Mouse (Mus musculus) limb, embryonic 10.5 days (tissue): ENCODE measurements around the gene Lrriq1. TPM values are rescaled to one million over a fixed set of nuclear protein-coding genes. Genes with fewer than 3 reads are reported as not detected.

Source experiments
- DNase-seq: peaks from one replicate; pipeline ENCODE4 v3.0.0-alpha.2; 2017; ENCODE audit warnings: low spot score
- H3K27ac ChIP-seq: fragments of 300-500 bp; sonication (generic); 2 replicates; pipeline ENCODE4 v1.5.1; 2016; ENCODE audit warnings: mild to moderate bottlenecking
- H3K27me3 ChIP-seq: fragments of 300-500 bp; sonication (generic); 2 replicates; pipeline ENCODE4 v1.6.1; 2016; ENCODE audit warnings: low read depth, mild to moderate bottlenecking; ENCODE audit not compliant: poor library complexity, severe bottlenecking
- H3K36me3 ChIP-seq: fragments of 300-500 bp; sonication (generic); 2 replicates; pipeline ENCODE4 v1.6.1; 2016; ENCODE audit warnings: mild to moderate bottlenecking, moderate library complexity
- H3K4me1 ChIP-seq: fragments of 300-500 bp; sonication (generic); 2 replicates; pipeline ENCODE4 v1.6.1; 2016
- H3K4me3 ChIP-seq: fragments of 300-500 bp; sonication (generic); 2 replicates; pipeline ENCODE4 v1.5.1; 2016; ENCODE audit warnings: mild to moderate bottlenecking, moderate library complexity
- H3K9me3 ChIP-seq: fragments of 300-500 bp; sonication (generic); replicated peaks from 2 replicates; pipeline ENCODE4 v1.6.1; 2016; ENCODE audit warnings: mild to moderate bottlenecking
- WGBS: fragments of 180-500 bp; shearing (Covaris S2); methylation state at CpG from one replicate; pipeline ENCODE4 v1.1.7; 2016; 5-methylcytosine and 5-hydroxymethylcytosine counted together
- polyA plus RNA-seq: library from polyadenylated mRNA; unstranded; fragments of >200 nt; fragmentation: Nextera tagmentation; extraction: Ambion mirVana; gene quantifications from 2 replicates; pipeline ENCODE4 v1.2.1, GENCODE M21; 2016

Lrriq1 gene
- polyA plus RNA-seq, 1 experiment from 2014 or later = 0.49 TPM

DNA sequence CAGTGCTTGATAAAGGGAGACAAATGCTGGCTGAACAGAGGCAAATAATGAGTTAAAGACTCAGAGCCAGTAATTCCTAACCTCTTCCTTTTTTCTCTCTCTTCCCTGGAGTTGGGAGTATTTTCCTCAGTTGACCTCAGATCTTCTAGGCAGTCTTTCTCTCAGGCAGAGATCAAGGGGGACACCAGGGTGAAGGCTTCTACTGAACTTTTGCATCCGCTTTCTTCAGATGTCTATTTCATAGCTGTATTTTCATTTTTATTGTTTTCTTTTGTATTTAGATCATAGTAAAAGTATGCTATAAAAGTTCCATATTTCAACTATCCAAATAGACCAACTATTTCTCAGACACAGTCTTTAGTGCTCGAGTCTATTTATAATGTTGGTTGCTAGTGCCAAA lies 233.6 kb downstream of the Lrriq1 start:
- Histone ChIP-seq H3K4me3 (no peak overlapping the region), H3K4me1 (peaks cover 13% of the 10 kb centered on the region), H3K9me3 (no peaks in the 10 kb centered on the region), H3K36me3 (no peaks in the 10 kb centered on the region), H3K27ac (no peak overlapping the region), H3K27me3 (no peaks in the 10 kb centered on the region)
- WGBS = 75% methylated on average over 2 of the region's 2 CpGs
- DNase-seq = no peak

GRCm38 (mm10) chr10:103000902-103001301 lies 235.2 kb downstream of the Lrriq1 start:
- H3K9me3 ChIP-seq = no peaks in the 10 kb centered on the region
- H3K36me3 ChIP-seq = no peaks in the 10 kb centered on the region
- peaks cover 13% of the 10 kb centered on the region for H3K4me1 ChIP-seq
- H3K27me3 ChIP-seq = no peaks in the 10 kb centered on the region
- no peak for DNase-seq
- peak overlapping the region; percentile 14 for H3K4me3 ChIP-seq
- H3K27ac ChIP-seq = no peak overlapping the region
- 8% methylated on average over 8 of the region's 8 CpGs for WGBS

DNA sequence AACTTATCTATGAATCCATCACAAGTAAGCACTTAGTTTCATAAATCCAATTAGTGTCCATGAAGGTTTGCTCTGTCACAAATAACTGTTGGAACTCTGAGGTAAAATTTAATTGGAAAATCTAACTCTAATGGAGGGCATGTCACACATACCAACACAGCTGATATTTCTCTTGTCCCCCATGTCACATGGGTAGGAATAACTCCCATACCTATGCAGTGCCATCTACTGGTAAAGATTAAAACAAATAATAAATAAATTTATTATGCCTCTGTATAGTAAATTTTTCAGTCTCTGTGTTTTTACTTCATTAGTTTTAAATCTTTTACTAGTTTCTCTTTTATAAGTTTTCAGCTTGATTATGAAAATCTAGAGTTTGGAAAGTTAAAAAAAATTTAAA lies 236.5 kb downstream of the Lrriq1 start:
- H3K9me3 ChIP-seq = no peaks in the 10 kb centered on the region
- peaks cover 13% of the 10 kb centered on the region for H3K4me1 ChIP-seq
- no peak overlapping the region for H3K4me3 ChIP-seq
- no peaks in the 10 kb centered on the region for H3K27me3 ChIP-seq
- no peak overlapping the region for H3K27ac ChIP-seq
- DNase-seq = no peak
- no peaks in the 10 kb centered on the region for H3K36me3 ChIP-seq

Other genes starting within 250 kb of the Lrriq1 start
- 7.8 and 11.2 TPM in 2 replicates for gene Alx1, start 206.1 kb downstream of the Lrriq1 start, polyA plus RNA-seq
- gene Slc6a15, start 131.5 kb upstream of the Lrriq1 start, polyA plus RNA-seq = 1.5 and 1.6 TPM in 2 replicates